Mouse (Mus musculus): Measurements from ENCODE around the gene Dnah2.

The Dnah2 gene

GRCm38 (mm10) chr11:69405397-69406200 is 143.3 kb downstream of the Dnah2 start:
- no peak for DNase-seq

- no peak for DNase-seq
Measured at GRCm38 (mm10) chr11:69404595-69405396, 144.1 kb downstream of the Dnah2 start.

- peak; percentile 18 for DNase-seq
Measured at GRCm38 (mm10) chr11:69403691-69404594, 145.0 kb downstream of the Dnah2 start.

GRCm38 (mm10) chr11:69401987-69402386 is 146.9 kb downstream of the Dnah2 start:
- DNase-seq, result peak; percentile 18

- peak; percentile 92 for DNase-seq
Measured at GRCm38 (mm10) chr11:69401210-69401637, 147.7 kb downstream of the Dnah2 start.

DNA sequence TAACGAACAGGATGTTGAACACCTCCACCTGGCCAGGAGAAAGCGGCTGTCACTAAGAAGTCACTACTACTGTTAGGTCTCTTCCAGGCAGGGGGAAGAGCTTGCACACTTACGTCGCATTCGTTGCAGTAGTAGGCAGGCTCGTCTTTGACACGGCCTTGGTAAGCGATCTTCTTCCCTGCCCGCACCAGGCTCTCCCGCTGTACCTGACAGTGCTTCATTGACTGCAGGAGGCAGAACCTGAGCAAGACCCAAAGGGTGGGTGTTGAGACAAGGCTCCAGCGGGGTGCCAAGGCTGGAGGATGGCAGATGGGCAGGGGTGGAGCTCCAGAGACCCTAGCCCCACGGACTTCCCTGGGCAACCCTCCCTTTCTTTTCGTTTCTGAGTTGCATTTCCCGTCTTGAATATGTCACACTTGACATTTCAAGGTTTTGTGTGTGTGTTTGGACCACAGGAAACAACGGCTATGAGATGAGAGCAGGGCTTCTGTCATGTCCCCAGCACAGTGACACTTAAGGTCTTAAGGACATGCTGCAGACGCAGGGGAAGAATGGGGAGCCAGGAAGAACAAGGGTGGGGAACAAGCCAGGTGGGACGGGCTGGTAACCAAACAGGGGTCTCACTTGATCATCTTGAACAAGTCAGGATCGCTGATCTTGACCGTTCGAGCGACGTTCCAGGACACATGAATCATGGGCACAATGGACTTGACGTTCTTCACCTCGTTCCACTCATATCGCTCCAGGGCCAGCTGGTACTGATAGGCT is 148.6 kb downstream of the Dnah2 start:
- DNase-seq, result no peak

DNA sequence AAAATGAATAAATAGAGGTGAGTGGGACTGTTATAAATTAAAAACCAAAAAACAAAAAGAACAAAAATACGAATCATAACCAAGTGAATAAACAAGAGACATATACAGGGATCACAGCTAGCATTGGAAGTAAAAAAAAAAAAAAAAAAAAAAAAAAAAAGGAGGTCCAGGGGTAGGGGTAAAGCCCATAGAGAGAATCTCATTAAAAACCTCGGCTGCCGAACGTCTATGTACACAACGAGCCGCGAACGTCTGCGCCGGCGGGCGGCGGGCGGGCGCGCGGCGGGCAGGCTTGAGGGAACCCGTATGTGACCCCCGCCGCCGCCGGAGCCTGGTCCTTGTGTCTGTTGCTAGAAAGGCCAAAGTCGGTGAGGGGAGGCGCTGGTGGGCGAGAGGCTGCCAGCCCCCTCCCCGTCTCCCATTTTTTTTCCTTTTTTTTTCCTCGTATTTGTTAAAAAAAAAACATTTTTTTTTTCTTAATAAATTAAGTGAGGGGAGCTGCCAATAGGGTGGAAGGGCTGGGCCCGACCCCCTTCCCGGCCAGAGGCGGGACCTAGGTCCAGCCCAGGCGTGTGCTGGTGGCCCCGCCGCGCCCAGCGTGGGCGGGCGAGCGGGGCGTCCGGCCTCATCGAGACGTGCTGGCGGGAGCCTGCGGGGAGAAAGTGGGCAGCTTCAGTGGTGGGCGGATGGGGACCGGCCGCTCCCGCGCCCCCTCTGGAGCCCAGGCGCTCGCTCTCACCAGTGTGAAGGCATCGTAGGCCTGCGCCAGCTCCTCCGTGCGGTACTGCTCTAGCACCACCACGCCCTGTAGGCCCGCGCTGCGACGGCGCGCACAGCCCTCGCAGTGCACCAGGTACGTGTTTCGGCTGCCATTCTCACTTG is 149.5 kb downstream of the Dnah2 start:
- peak; percentile 24 for DNase-seq

- peak; percentile 19 for DNase-seq
Measured at GRCm38 (mm10) chr11:69398486-69399200, 150.3 kb downstream of the Dnah2 start.

DNA sequence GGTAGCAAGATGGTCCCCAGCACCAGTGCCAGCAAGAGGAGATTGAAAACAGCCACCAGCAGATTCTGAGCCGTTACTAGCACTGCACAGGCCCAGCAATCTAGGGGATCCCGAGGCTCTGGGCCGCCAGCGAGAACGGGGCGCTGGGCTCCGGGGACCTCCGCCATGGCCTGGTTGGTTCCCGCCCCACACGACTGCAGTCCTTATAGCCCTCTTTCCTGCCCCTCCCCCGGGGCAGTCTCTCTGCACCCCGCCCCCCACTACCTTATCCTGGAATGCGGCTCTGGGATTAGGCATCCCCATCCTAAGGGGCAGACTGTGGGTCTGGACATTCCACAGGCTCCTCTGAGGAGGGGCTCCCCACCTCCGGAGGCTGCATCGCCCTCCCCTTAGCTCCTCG is 150.9 kb downstream of the Dnah2 start, which contains the start of gene Tmem88:
Gene Tmem88, minus strand, starts transcription at position 176 of the 400 bp plus-strand sequence.
- DNase-seq, result peak; percentile 38

- peak; percentile 21 for DNase-seq
Measured at GRCm38 (mm10) chr11:69397581-69398057, 151.3 kb downstream of the Dnah2 start.

GRCm38 (mm10) chr11:69396772-69397171 is 152.1 kb downstream of the Dnah2 start:
- peak; percentile 21 for DNase-seq

GRCm38 (mm10) chr11:69395634-69396373 is 153.1 kb downstream of the Dnah2 start:
- DNase-seq, result peak; percentile 95

DNA sequence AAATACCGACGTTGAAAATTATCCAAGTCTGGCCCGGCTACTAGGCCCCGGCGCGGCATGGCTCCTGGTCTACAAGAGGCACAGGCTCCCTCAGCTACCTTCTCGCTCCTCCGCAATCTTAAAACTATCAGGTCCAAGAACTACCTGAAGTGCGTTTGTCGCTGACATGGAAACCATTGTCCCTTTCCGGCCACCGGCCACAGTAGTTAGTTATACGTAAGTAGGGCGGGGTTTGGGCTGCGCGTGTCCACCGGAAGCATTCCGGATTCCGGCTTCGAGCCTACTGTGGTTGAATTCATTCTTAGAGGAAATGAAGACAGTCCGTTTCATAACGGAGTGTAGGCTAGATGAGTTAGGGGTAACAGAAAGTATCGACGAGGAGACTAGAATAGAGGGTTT is 153.7 kb downstream of the Dnah2 start, which contains the start of the genes Naa38 and Cyb5d1:
Gene Naa38, plus strand, starts transcription at position 253 of the 399 bp plus-strand sequence.
Gene Cyb5d1, minus strand, starts transcription at position 397 of the 399 bp plus-strand sequence.
- DNase-seq, result peak; percentile 89

- peak; percentile 27 for DNase-seq
Measured at GRCm38 (mm10) chr11:69394591-69395167, 154.2 kb downstream of the Dnah2 start.

DNA sequence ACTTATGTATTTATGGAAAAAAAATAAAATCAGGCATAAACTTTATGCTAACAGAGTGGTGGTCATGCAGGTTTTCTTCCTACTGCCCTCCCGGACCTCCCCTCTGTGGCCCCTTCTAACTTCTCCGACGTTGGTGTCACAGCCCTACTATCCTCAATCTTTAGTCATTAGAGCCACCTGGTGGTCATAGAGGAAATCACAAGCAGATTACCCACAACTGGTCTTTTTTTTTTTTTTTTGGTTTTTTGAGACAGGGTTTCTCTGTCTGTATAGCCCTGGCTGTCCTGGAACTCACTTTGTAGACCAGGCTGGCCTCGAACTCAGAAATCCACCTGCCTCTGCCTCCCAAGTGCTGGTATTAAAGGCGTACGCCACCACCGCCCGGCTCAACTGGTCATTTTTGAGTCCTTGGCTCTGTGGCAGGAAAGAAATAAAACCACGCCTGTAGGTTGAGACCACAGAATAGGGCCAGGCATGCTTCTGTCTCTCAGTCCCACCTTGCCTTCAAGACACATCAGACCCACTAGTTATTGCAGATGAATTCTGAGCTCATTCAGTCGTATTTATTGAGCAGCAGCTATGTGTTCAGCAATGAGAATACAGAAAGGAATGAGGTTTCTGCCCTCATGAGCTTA is 158.4 kb downstream of the Dnah2 start:
- DNase-seq, result peak; percentile 81

DNA sequence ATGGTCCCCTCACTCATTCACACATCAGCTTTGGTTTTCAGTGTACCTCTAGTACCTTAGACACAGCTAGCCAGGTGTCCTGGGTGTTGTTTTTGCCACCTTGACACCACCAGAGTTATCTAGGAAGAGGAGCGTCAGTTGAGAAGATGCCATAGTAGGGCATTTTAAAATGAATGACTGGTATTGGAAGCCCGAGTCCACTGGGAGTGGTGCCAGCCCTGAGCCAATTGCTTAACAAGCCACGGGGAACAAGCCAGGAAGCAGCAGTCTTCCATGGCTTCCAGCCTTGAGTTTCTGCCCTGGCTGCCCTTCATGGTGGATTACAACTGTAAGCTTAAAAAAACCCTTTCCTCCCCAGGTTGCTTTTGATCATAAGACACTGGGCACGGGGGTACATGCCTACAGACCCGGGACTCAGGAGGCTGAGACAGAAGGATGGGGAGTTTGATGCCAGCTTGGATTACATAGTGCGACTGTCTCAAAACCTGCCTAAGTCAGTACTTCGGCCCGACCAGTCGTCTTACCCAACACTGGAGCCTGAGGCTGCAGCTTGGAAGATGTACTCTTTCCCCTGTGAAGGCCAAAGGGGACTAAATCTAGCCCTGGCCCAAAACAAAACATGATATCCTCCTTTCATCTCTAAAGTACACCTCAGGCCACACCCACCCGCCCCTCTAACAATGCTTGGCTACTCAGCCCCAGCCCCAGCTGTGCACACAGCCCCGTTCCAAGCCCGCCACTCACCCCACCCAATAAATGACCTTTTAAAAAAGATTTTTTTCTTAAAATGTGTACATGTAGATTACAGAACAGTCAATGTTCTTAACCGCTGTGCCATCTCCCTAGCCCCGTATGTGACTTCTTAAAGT is 159.1 kb downstream of the Dnah2 start:
- peak; percentile 14 for DNase-seq

DNA sequence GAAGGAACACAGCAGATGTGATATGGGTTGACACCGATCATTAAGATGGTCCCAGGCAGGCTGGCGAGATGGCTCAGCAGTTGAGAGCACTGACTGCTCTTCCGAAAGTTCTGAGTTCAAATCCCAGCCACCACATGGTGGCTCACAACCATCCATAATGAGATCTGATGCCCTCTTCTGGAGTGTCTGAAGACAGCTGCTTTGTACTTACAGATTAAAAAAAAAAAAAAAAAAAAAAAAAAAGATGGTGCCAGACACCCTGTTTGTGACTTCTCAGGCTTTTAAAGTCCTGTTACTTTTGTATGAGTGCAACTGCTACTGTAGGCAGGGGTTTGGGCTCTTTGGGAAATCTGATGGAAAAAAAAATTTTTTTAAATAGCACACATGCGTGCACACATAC is 160.2 kb downstream of the Dnah2 start:
- no peak for DNase-seq
